Mouse (Mus musculus) cerebellum, postnatal 36 days (tissue): ENCODE results near the gene Pef1.

Source experiments
- DNase-seq, 2 experiments: peaks; one replicate each; pipeline ENCODE4 v3.0.0; 2021 to 2022; ENCODE audit warnings: mixed read lengths in 2 of 2

The Pef1 gene

DNA sequence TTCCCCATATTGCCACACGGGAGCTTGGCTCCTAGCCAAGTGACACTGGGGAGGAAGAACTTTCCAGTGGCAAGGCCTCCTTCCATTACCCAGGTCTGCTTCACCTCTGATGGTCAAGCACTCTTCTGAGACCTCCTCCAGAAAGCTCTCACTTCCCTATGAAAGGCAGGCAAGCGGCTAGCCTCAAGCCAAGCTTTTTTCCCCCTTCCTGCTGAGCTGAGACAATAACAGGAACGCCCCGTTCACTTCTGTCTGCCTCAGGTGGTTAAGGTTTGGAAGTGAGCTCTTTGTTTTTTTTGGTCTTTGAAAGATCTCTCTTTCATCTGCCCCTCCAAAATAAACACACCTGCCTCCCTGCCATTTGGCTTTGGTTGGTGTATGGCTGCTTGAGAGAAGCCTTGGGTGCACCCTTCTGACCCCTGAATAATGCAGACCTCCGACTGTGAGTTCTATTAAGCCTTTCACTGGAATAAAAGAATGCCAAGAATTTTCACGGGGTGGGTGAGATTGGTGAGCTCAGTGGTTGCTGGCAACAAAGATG, at the start of gene Pef1:
TSS of gene Pef1 (plus strand) at position 448 of the 541 bp plus-strand sequence.
- no peak for DNase-seq

DNA sequence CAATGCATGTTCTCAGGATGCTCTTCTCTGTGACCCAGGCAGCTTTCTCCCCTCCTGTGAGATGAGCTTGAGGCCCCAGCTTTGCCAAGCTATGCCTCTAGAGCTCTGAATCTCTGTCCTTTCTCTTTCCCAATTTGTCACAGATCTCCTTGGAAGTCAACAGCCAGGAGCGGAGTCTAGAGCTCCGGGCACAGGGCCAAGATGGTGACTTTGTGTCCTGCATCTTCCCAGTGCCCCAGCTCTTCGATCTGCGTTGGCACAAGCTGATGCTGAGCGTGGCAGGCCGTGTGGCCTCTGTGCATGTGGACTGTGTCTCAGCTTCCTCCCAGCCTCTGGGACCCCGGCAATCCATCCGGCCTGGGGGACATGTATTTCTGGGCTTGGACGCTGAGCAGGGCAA, 49.2 kb upstream of the Pef1 start:
- peak in 1 of 2 experiments; percentile 22 for DNase-seq

DNA sequence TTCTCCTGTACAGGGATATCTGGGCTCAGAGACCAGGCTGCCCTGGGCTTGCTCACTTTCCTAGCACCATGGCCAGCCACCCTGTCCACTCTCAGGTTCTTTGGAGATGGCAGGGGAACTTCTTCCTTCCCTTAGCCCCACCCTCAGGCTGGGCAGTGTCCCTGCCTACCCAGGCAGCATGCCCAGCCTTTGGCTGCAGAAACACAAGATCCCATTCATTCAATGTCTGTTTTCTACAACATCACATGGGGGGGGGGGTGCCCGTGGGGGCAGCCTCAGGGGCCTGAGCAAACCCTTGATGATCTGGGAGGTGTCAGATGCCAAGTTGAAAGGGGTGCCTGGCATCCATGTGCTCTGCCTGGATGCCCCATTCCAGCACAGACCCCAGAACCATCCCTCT, 47.6 kb upstream of the Pef1 start:
- DNase-seq: no peak

DNA sequence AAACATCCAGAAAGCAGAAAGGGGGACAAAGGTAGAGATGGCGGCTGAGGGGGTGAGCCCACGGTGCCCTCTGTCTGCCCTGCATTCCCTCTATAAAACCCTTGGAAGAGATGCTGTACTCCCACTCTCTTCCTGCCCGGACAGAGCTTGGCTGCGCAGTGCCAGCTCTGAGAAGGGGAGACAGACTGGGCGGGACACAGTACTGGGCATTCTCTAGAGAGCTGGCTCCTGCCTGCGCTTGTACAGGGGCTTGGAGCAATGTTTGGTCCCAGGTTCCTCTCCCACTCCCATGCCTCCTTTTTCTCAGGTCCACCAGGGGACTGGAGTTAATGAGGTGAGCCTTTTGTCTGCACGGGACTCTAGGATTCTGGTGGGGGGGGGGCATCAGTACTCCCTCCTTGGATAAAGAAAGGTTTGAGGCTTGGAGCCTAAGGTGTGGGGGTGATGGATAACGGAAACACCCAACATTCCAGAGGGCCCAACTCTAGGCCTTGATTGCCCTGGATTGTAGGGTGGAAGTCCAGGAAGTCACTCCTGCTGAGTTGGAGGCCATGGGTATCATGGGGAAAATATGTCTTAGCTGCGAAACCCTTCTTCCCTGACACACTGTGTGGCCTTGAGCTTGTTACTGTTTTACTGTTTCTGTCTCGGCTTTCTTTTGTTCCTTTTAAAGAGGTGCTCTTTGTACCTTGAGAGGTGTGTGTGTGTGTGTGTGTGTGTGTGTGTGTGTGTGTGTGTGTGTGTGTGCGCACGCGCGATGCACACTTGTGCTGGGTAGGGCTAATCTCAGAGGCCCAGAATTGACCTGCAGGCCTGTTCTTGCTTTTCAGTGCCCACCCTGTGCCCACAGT, 47.0 kb upstream of the Pef1 start:
- DNase-seq: no peak

DNA sequence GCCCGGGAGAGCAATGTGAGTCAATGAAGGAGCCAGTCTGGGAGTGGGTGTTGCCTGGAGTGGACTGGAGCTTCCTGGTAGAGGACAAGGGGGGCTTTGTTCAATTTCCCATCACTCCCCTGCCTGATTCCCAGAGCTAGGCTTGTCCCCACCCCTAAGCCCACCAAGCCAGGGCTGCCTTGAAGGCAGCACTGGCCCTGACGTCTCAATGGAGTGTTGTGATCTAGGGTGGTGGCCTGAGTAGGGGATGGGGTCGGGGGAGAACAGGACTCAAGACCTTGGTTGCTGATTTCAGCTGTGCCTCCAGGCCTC, 46.4 kb upstream of the Pef1 start:
- DNase-seq: no peak

DNA sequence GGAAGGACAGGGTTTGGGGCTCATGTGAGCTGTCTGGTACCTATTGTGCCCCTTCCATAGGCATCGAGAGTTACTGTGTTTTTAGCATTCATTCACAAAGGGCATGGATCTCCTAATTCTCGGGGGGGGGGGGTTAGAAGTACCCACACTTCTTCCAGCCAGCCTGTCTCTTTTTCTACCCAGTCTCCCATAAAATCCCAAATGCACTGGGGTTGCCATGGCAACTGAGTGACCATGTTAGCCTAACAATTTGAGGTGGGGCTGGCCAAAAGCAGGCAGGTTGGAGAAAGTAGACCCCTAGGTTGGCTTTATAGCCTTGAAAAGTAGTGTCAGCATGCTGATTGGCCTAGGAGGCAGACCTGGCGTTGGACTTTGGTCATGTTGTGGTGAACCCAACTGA, 45.9 kb upstream of the Pef1 start:
- no peak for DNase-seq

DNA sequence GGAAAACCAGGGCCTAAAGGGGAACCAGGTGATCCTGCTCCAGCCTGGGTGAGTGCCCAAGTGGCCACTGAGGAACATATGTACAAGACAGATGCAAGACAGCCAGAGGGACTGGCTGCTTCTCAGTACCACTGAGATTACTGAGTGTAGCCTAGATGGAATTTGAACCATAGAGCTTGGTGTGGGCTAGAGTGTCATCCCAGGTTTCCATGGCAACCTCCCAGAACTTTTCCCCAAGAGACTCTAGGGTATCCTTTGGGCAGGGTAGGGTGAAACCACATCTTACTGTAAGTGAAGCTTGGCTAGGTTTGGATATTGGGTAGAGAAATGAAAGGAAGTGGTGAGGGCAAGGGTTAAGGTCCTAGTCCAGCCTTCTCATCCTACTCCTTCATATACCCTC, 41.4 kb upstream of the Pef1 start:
- DNase-seq: no peak

DNA sequence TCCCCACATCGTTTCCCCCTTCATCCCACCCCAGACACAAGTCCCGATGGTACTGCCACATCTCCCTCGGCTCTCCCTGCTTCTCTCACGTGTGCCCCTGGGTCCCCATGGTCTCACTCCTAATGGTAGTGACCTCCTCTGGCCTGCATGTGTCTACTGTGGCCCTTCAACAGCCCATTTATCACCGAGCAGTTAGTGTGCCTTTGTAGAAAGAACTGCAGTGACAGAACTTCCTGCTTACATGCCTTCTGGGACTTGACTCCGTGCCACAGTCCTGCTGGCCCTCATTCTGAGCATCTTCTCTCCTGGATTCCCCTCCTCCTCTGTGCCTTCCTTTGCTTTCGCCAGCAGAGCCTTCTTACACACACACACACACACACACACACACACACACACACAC, 39.2 kb upstream of the Pef1 start:
- no peak for DNase-seq

DNA sequence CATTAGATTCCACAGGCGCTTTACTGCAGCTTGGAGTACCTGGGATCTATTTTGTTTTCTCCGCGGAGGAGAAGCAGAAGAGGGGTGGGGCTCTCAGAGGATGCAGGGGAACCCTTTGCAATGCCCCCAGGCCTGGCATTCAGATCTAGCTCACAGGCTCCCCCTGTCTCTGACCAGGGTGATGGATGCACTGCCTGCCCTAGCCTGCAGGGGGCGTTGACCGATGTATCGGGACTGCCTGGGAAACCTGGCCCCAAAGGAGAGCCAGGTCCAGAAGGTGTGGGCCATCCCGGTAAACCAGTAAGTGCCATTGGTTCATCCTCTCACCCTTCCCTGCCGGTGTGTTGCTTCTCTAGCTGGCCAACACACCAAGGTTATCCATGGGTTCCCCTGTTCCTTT, 35.5 kb upstream of the Pef1 start:
- peak; percentile 40 to 53 for DNase-seq

DNA sequence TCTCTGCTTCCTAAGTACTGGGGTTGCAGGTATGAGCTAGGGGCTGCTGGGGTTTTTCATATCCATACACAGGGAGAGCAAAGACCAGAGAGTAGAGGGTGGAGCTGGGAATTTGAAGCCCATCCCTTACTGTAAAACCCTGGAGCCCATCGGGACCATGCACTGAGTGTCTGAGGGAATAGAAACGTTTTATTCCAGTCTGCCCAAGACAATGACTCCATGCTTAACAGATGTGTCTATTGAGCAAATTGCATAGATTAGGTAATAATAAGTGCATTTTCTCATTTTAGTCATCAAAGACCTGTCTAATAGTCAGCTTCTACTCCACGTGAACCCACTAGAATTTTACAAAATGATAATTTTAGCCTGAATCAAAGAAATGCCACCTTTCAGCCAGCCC, 31.8 kb upstream of the Pef1 start:
- DNase-seq: no peak

DNA sequence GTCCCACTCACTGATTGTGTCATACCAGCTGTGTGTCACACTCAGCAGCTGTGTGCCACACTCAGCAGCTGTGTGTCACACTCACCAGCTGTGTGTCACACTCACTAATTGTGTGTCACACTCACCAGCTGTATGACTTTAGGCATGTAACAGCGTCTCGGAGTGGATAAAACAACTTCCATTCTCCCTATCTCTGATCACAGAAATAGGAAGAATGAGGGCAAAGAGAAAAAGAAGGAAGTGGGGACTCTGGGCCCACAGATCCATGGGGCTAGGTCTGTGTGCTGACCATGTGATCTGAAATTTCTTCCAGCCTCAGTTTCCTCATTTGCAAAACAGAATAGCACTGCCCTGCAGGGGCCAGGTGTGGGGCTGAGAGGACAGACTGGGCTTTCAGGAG, 30.6 kb upstream of the Pef1 start:
- no peak for DNase-seq

DNA sequence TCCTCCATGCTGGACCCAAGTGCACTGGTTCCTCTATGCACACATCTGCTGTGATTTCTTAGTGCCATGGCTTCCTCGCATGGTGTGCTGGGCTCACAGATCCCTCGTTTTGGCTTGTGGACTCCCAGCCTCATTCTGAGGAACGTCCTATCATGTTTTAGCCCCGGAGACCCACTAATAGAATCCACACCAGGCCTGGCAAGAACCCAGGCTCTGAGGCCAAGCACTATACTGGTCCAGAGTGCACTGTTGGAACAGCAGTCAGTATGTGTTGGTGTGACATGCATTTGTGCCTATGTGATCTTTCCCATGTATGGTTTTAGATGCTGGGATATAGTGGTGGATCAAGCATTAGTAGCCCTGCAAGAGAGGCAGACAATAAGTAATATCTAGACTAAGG, 29.0 kb upstream of the Pef1 start:
- no peak for DNase-seq

DNA sequence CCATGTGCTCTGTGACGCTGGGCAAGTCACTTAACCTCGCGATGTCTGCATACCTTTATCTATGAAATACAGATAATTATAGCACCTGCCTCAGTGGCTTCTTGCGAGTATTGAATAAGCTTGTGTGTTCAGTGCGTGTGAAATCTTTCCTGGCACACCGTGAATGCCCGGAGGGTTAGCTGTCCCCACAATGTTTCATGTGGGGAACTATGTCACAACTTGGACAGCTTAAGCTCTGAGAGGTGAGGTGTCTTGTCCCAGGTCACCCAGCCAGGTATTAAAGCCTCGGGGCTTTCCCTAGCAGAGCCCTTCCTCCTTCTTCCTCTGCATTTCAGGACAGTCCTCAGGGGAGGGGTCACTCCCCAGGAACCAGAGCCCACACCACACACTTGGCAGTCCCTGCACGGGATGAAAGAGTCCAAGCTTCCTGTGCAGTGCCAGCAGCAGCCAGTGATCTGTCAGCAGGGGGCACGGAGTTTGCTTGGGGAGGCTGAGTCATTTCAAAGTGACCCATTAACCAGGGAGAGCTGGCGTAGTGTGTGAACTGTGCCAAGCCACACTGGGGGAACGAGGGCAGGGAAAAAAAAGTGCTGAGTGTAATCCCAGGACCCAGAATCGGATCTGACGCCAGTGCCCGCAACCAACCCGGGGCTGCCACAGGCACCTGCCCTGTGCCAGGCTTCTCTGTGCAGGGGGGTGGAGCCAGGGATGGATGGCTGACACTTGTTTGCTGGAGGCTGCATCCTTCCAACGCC, 27.4 kb upstream of the Pef1 start:
- DNase-seq: peak in 1 of 2 experiments; percentile 39

DNA sequence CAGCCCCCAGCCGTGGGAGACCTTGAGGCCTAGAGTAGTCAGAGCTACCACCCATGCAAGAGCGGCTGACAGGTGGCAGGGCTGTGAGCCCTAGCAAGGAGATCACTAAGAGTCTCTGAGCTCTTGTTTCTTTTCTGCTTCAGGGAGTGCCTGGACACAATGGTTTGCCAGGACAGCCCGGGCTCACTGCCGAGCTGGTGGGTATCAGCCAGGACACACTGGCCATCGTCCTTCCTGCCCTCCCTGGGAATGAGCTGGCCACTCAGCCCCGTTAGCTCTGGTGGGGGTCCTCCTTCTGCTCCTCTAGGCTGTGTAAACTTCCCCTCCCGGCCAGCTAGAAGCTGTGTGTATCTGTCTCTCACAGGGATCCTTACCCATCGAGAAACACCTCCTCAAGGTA, 25.5 kb upstream of the Pef1 start:
- DNase-seq: peak; percentile 75 to 77

DNA sequence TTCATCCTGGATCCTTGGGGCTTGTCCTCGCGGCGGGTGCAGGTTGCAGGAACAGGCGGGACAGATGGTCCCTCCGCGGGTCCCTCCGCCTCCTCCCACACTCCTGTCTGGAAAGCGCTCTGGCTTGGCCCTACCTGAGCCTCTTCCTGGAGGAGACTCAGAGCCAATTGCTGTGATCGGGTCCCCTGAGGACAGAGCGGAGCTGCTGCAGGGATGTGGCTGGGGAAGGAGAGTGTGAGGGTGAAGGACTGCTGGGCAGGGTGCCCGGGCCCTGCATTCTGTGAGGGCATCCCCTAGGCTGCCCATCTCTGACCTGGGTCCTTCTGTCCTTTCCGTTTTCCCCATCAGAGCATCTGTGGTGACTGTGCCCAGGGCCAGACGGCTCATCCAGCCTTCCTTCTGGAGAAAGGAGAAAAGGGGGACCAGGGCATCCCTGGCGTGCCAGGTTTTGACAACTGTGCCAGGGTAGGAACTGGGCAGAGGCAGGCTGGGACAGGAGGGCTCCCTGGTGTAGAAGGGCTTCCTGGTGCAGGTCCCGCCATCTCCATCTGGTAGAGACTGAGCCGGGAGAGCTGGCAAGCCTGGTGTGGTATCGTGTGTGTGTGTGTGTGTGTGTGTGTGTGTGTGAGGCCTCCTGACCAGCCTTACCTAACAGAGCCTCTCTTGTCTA, 23.4 kb upstream of the Pef1 start:
- peak; percentile 93 for DNase-seq

DNA sequence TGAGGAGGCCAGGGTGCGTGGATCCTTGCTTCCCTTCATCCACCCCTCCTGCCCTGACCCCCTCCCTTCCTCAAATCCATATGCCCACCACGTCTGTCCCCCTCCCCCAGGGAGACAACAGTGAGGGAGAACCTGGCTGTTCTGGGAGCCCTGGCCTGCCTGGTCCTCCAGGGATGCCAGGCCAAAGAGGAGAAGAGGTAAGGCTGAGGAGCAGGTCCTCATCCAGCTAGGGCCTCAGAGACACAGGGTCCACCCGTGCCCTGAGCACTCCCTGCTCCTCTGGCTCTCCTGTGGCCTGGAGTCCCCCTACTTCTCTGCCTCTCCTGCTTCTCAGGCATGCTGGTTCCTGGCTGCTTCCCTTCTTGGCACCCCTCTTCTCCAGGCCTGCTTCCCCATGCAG, 22.8 kb upstream of the Pef1 start:
- DNase-seq: no peak

DNA sequence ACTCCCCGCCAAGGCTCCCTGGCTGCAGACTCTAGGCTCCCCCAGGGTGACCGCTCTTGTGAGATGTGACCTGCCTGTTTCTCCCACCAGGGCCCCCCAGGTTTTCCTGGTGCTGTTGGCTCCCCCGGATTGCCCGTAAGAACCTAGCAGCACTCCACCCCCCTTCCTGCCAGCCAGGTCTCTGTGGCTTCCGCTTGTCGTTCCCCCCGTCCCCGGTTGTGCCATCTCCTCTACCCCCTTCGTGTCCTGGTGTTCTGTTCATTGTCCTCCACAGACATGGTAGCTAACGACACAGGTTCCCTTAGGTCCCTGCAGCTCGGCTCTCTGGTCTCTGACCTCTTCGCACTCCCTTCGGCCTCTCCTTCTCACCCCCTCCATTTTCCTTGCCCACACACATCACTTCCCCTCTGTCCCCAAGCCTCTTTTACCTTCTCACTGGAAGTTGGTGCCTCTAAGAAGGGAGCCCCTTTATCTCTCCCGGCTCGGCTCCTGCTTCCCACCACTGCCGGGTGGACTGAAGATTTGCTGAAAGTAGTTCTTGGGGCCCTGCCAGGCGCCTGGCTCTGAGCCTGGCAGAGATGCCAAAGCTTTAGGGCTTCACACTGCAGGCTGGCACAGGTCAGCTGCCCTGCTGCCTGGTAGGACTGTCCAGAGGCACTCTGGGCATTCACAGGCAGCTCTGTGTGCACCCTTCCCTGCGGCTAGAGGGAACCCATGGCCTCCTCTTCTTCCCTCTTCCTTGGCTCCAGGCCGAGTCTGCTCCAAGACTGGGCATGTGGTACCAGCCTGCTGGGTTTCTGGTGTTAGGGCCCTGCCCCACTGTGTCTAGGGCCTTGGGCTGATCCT, 20.8 kb upstream of the Pef1 start:
- peak; percentile 82 to 85 for DNase-seq

DNA sequence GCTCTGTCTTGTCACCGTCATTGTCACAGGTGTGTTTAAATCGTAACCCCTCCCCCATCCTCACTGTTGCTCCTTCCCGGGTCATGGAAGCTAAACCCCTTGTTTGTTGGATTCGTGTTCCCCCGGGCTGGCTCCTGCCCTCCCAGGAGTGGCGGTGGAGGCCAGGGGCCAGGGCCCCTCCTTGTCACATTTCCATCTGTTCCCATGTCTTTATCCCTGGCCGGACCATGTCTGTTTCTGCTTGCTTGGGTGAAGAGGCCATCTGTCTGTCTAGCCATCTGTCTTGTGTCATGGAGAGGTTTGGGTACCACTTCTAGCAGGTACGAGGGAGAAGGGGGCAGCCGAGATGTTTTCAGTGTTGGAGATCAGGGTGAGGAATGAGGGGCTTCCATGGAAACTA, 20.1 kb upstream of the Pef1 start:
- peak; percentile 37 to 39 for DNase-seq

DNA sequence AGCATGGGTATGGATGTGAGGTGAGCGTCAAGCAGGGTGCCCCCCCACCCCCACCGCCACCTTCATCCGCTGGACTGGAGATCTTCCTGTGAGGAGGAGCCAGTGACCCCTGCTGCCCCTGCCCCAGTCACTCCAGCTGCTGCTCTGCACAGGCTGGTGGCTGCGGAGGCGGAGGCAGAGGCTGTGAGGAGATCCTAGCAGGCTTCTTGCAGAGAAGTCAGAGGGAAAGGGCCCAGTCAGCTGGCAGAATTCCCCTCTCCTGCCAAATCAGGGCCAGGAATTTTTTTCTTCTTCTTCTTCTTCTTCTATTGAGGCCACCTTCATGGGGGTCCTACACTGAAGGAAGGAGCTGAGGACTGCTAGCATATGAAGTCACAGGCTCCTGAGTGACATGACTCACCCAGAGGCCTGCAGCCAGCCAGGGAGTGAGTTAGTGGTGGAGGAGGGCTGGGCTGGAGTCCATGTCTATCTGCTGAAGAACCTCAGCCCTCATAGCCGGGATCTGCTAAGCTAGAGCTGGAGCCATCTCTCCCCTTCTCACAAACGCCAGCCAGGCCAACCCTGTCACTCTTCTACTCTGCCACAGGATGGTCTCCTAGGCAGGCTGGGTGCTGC, 17.9 kb upstream of the Pef1 start:
- DNase-seq: peak; percentile 33 to 44

DNA sequence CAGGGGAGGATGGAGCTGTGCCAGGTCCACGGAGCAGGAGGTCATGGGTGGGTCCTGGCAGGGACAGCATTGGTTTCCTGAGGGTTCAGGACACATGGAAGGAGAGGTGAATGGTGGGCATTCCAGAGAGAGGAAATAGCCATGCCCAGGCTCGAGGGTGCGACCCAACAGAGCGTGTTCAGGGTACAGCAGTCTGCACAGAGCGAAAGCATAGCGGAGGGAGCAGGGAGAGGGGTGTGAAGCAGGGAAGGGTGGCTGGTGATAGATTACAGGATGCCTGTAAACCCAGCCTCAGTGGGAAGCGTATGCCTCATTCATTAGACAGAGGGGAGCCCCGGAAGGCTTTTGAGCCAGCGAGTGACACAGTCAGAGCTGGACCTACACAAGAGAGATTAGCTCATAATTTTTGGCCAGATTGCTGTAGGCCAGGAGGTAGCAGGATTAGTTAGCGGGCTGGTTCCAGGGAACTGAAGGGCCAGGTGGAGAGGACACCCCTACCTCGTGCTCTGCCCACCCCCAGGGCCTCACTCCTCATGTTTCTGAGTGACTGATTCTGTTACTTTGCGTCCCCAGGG, 17.0 kb upstream of the Pef1 start:
- DNase-seq: peak; percentile 58 to 60

DNA sequence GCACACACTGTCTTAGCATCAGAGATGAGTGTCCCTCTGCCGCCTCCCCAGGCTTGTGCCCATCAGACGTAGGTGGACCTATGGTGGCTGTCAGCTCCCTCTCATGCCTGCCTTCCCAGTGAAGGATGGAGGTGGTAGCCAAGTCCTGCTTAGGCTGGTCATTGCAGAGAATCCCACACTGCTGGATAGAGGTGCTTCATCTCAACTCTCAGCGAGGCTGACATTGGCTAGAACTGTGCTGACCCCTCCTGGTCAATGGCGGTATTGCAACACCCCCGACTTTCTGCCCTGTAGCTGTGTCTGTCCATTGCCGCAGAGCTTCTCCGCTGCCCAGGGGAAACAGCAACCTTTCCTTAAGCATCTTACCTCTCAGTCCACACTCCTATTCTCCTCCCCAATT, 15.1 kb upstream of the Pef1 start:
- DNase-seq: peak; percentile 97 to 100

DNA sequence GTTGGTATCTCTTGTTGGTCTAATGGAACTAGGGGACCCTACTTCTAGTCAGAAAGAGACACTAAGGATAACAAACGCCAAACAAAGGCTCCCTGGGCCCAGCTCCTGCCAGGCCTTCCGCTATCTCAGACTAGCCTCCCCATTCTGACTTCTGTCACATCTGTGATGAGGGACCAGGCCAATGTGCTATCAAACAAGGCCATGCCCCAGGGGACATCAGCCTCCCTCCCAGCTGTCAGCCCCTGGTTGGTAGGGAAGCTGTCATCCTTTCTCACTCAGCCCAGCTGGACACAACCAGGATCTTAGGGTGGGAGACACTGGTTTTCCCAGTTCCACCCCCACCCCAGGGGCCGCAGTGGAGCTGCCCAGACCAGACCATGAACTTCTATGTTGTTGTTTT, 7.2 kb upstream of the Pef1 start:
- DNase-seq: no peak
